Mouse (Mus musculus) retina, postnatal 7 days (tissue): ENCODE data around the gene Tnfsf10.
A peak's percentile ranks its signal among the peaks of the same experiment; 100 is the strongest.

Experiments
- DNase-seq: peaks from one replicate; pipeline ENCODE4 v3.0.0-alpha.2; 2012; ENCODE audit warnings: low read depth, low spot score

Tnfsf10 gene

DNA sequence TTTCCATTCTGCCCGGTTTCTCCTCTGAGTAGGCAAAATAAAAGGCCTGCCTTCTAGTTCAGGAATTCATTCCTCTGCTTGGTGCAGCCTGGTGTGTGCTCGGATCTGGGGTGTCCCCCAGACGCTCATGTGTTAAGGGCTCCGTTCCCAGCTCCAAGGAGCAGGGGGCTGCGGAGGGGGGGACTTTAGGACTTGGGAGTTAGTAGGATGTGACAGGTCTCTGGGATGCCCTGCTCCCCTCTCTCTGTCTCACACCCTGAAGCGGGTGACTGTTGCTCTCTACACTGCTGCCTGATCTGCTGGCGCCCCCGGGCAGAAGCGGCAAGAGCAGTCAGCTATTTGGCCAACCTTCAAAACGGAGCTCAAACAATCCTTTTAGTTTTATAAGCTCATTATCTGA, 10.0 kb upstream of the Tnfsf10 start:
- no peak for DNase-seq

DNA sequence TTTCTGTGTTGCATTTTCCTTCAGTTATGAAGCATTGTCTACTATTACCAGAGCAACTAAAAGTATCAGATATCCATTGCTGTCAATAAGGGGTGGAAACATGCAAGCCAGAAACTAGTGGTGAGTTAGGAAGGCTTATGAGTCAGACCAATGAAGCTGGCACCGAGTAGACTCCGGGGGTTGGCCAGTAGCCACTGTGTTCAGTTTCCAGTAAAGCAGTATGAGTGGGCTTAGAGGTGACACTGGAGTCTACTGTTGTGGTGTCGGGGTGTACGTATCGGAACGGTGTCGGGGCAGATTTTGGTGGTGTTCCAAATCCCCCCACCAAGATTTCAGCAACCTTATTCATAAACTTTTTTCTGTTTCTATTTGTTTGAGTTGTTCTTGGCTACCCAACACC, 5.9 kb upstream of the Tnfsf10 start:
- DNase-seq: no peak

DNA sequence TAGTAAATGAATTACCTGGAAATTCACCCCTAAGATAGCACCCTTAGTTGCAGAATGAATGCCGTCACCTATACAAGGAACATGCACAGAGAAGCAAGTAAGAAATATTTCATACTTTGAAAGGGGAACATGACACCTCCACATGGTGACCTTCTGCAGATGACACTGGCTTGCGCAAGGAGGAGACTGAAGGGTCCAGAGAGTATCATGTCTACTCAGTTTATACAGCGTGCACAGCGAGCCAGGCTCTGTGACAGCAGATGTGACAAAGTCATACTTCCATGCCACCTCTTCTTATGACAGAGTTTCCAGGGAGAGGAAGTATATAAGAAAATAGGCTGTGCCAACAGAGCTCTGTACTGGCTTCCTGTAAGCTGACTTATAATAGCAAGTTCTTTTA, 5.4 kb upstream of the Tnfsf10 start:
- DNase-seq: no peak

DNA sequence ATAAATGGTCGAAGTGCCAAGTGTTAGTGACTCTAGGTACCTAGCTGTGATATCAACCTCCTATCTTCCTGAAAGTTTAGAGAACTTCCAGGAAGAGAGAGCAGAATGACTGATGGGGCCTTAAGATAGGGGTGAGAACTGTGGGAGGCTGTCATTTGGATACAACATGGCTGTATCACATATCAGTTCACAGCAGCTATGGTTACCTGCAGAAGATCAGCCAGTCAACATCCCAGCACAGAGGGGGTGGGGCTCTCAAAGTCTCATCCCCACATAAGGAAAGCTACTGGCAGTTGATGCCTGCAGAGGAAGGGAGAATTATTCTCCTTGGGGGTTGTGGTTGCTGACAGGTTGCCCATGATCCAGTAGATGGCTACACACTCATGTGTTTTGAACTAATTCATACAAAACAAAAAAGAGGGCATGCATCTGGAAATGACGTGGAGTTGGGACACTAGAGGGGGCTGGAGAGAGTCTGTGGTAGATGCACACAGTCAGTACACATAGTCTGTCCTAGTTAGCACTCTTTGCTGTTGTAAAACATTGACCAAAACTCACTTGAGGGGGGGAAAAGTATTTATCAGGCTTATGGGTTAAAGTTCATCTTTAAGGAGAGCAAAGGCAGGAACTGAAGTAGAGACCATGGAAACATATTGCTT, 2.2 kb upstream of the Tnfsf10 start:
- no peak for DNase-seq

DNA sequence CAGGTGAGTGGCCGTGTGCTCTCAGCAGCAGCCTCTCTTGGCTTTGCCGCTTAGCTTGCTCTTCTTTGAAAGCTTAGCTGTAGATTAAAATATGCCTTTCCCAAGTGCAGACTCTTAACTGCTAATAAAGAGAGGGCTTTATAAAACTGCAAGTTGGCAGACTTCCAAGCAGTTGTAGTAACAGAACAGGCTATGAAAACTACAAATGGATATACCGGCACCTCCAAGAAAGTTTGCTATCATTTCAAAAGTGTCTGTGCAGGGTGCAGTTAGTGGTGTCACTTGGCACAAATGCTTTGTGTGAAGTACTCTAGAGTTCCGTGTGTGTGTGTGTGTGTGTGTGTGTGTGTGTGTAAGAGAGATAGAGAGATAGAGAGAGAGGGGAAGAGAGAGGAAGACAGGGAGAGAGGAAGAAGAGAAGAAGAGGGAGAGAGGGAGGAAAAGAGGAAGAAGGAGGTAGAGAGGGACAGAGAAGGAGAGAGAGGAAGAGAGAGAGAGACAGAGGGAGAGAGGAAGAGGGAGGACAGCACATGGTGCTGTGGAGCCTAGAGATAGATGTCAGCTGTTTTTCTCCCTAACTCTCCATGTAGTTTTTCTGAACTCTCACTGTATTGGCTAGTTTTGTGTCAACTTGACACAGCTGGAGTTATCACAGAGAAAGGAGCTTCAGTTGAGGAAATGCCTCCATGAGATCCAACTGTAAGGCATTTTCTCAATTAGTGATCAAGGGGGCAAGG, 628 bp downstream of the Tnfsf10 start:
- DNase-seq: no peak

DNA sequence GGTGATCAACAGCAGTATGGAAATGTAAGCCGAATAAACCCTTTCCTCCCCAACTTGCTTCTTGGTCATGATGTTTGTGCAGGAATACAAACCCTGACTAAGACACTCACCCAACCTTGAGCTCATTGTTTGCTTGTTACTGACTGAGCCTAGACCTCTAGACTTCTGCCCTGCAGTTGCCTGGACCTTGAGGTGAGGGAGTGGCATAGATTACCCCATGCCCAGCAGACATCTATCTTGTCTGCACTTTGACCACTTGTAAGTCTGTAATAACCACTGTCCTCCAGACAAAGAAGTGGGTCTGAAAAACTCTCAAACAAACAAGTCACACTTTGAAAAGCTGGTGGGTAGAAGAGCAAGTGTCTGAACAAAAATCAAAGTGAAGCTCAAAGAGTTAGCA, 2.8 kb downstream of the Tnfsf10 start:
- DNase-seq: no peak

DNA sequence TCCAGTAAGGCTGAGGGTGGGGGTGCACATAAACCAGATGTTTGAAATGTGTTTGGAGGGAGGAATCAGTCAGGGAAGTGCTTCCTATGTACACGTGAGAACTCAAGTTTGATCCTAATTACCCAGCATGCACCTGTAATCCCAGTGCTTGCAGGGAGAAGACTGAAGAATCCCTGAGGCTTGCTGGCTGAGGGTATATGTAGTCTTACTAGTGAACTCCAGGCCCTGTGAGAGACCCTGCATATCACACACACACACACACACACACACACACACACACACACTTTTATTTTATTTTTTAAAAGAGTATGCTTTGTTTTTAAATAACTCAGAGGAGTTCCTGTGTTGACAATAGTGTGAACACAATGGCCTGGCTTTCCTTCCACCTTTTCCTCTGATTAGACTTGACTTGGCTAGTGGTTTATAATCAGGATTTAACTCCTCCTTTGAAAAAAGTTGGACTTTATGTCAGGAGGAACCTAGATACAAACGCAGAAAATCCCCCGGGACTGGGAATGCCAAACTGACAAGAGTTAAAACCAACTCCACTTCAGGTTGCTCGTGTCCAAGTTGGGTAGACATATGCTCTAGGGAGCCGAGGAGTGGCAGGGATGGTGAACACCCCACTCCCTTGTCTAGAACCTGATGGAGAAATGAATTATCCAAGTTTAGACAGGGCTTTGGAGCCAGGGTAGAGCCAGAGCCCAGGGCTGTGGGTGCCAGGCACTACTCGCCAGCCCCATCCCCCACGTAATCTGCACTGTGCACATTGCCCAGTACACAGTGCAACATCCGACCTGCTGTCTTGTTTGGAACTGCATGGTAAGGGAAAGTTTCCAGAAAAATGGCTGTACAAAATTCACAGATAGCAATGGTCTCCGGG, 4.0 kb downstream of the Tnfsf10 start:
- no peak for DNase-seq

DNA sequence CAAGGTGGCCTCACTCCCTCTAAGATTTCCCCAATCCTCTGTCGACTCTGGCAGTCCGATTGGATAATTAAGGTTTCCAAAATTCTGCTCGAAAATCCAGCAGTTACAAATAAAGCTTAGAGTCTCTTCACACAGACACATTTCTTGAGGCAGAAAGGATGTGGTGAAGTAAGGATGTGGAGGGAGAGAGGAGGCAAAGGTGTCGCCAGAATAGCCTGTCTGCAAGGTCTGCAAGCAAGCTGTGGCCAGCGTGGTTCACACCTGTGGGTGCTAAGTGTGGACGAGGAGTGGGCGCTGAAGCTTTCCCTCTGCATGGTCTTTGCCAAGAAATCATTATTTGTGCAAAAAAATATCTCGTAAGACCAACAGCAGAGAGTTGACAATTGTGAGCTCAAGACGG, 5.8 kb downstream of the Tnfsf10 start:
- no peak for DNase-seq

DNA sequence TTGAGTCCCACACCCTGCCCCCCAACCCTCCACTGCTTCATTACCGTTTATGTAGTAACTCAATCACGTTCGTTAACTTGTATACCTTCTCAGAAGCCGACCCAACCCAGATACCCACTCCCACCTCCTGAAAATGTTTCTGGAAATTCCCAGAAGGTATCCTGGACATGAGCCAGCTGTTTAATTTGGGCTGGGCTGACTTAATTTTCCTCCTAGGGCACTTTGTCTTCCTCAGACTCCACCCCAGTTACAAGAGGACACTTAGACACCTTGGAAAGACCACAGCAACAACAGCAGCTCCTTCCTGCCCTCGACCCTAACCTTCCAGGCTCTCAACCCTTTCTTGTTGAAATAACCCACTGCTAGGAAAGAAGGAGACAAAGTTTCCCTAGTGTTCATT, 6.7 kb downstream of the Tnfsf10 start:
- no peak for DNase-seq

DNA sequence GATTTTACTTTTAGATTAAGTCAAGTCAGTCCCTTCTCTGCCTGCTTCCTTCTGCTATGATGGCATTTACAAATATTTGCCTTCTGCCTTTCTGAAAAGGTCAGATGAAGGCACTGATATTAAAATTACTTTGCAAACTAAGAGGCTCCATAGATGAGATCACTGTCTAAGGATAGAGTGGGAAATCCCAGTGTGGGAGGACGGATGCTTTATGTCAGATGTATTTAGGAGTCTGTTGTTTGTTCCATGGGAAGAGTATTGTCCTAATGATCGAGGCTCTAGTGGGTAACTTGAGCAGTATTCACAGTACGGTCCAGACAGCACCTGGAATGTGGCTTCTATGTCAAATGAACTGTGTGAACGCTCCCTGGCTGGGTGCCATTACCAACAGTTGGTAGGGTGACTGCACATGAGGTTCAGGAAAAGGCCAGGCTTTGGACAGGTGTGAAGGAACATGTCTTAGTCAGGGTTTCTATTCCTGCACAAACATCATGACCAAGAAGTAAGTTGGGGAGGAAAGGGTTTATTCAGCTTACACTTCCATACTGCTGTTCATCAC, 9.9 kb downstream of the Tnfsf10 start:
- no peak for DNase-seq

DNA sequence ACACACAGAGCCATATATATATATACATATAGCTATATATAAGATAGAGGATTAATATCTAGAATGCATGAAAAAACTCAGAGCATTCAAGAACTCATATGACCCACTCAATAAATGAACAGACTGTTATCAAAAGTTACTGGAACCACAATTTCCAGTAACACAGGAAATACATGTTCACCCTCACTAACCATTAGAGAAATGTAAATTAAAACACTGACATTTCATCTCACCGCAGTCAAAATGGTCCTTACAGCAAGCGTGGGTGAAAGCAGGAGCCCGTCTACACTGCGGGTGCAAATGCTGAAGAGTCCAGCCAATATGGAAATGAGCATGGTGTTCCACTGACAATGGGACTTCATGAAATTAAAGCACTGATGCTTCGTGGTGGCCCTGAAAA, 13.9 kb downstream of the Tnfsf10 start:
- no peak for DNase-seq

DNA sequence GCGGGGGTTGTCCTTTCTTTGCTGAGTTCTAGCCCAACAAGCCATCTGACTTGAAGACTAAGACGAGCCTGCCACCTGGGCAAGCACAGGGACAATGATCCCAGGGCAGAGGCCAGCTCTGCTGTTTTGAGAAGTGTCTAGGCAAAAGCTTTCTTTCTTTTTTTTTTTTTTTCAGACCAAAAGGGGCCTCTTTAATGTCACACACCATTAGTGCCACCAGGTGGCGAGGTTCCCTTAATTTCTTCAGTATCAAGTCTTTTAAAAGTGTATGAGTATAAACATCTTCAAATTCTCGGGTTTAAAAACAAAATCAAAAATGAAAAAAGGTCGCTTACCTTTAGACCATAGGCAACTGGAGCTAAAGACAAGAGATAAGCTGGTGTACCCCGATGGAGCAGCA, 21.6 kb downstream of the Tnfsf10 start:
- peak; percentile 16 for DNase-seq

DNA sequence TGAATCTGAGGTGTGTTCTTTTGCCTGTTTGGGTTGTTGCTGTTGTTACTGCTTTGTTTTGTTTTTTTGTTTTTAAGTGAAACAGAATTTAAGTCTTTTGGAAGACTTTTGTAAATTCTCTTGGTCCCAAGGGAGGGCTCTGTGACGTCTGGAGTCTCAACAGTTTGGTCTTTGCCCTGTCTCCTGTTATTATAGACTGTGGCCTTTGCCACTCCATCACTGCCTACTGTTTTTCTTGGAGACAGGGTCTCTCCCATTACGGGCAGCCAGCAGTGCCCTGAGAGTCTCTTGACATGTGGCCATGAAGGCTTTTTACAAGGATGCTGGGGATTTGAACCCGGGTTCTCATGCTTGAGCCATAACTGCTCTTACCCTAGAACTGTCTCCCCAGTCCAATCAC, 22.1 kb downstream of the Tnfsf10 start:
- DNase-seq: no peak

DNA sequence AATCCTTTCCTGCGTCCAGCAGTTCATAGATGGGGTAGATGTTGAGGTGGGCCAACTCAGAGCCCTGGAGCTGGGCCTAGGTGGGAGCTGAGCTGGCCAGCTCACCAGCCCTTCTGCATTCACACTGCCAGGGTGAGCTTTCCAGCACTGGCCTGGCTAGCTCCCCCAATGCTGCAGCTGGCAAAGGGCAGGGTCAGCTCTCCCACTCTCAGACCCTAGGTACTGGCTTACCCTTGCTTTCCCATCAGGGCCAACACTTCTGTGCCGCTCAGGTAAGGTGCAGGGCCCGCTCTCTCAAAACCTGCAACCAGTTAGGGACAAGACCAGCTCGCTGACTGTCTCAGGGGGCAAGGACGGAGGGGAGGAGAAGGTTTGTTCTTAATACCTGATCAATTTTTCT, 23.9 kb downstream of the Tnfsf10 start:
- DNase-seq: no peak

DNA sequence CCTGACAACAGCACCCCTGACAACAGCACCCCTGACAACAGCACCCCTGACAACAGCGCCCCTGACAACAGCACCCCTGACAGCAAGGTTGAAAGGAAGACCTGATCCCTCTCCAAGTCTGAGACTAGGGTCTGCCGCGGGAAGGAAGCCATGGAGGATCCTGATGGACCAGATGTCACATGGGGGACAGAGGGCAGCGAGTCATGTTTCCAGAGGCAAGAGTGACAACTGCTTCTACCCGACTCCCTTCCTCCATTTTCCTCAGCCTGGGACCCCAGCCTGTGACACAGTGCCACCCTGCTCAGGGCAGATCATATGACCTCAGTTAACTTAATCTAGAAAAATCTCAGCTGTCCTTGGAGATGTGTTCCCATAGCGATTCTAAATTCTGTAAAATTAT, 25.6 kb downstream of the Tnfsf10 start:
- no peak for DNase-seq

DNA sequence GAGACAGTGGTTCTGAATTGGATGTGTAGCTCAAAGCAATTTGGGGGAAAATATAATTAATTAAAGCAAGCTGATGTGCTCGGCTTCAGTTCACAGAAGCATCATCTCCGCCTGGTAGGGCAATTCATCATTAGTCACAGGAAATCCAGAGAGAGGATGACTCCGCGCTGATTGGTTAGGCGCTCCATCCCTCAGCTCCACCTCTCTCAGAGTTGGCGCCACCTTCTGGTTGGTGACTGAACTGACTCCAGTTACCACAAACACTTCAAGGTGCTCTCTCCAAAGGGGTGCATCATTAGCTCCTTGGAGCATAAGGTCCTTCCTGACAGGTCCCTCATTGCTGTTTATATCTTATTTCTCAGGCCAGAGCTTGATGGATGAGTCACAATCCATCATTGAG, 28.7 kb downstream of the Tnfsf10 start:
- no peak for DNase-seq

DNA sequence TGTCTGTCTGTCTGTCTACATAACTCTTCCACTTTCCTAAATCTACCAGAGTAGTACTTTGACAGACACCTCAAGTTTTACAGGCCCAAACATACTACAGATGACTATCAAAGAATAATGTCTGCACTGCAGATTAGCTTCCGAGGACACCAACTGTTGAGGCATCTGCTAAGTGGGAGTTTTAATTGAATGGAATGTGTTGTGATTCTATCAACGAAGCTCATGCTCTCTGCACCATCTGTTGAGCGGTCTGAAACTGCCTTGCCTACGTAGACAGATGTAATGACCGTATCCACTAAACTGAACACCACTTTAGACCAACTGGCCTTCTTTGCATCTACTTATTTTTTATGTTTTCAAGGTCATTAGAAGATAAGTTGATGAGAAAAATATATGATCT, 31.6 kb downstream of the Tnfsf10 start:
- no peak for DNase-seq

DNA sequence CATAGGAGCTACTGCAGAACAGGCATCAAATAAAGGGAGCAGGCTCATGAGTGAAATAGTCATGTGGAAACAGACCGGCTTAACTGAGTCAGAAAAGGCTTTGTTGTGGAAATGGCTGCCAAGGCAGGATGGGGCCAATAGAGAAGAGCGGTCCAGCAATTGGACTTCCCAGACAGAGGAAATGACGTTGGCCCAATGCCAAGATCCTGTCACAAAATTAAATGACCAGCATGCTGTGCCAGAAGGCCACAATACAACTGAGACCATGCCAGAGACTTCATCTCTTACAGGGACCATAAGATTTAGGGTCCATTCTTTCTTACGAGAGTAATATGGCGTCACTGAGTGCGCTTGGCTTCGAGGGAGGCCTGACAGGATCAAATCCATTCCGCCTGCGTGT, 34.3 kb downstream of the Tnfsf10 start:
- DNase-seq: no peak

DNA sequence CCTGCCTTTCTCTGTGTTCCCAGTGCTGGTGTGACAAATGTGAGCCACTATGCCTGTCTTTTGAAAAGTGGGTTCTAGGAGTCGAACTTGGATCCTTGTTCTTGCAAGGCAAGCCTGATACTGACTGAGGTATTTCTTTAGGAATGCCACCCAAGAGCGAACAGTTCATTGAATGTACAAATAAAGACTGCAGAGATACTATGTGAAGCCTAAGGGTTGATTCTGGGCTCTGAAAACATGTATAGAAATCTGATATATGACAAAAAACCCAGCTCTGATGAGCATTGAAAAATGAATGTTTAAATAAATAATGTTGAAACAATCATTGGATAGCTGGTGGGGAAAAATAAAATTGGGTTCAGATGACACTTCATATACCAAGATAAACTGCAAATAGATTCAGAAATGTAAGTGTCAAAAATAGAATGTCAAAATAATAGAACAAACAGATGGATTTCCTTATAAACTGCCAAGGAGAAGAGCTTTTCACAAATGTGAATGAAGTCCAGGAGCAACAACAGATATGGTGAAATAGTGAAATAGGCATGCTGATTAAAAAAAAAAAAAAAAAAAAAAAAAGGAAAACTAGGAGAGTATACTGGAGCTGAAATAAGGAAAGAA, 42.4 kb downstream of the Tnfsf10 start:
- DNase-seq: no peak

DNA sequence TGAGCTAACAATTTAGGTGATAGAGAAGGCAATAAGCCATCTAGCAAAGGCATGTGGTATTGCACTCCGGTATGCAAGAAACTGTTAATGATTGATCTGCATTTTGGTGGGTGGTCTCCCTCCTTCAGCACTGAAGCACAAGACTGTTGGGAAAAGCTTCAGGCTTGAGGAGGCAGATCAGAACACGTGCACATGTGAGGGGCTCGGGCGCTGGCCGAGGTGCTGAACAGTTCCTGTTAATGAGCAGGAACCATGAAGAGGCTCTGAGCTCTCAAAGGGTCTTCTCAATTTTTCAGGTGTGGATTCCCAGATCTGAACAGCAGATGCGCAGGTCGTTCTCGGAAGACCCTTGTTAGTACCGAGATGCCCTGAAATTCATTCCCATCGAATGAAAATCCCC, 53.3 kb downstream of the Tnfsf10 start:
- no peak for DNase-seq

DNA sequence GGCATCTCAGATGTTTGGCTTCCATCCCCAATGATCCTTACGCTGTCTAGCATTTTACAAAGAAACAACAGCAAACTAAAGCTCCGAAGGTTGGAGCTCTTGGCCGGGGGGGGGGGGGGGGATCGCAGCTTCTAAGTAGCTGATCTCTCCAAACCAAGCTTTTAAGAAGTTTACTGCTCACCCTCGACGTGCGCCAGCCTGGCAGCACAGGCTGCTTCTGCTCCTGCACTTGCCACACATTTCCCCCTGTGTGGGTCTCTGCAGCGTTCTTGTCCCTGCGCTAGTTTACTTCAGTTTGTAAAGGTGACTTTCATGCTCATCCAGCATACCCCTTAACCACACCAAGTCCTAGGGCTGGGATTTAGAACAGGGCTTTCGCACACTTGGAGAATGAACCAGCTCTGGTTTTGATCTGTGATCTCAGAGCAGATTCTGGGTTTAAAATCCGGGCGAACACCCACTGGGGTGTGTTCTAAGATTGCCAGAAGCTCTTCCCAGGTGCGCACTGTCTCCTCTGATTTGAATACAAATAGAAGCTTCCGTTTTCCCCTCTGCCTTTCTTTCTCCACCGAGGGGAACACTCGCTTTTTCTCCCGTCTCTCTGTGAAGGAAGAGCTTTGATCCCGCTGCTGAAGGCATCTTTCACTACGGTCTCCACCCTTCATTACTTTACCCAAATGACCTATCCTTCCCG, 53.9 kb downstream of the Tnfsf10 start:
- DNase-seq: no peak
